22 mouse cellular contexts compared by ENCODE assay signal in genomic region chr15:88213356-88213755, GRCm38 (mm10).
DNase-seq lines count a peak whose midpoint lies in the region; ATAC-seq and TF ChIP-seq lines count a peak whose summit lies in the region.
"Had no signal": no experiment of that assay in that cellular context is flagged by ENCODE, and none has a peak within 500 bp of the region (broad histone marks: within the 10 kb centered on the region; RNA-seq: fewer than 3 reads in every experiment).

No protein-coding gene starts in this region.

- no peak overlapping the region for H3K27ac ChIP-seq in heart, adult 2 months
- no peak overlapping the region for H3K27ac ChIP-seq in lung, embryonic 14.5 days (ENCODE audit: low read depth)
- no peak overlapping the region for H3K27ac ChIP-seq in left cerebral cortex, adult 2 months
- H3K27ac ChIP-seq: embryonic facial prominence, embryonic 12.5 days; heart, embryonic 10.5 days; hindbrain, postnatal 0 days; layer of hippocampus, adult 2 months; midbrain, embryonic 12.5 days had no signal

- no peak for ATAC-seq in lung, embryonic 14.5 days (ENCODE audit: insufficient read depth)
- ATAC-seq: activated CD4-positive, CD25-positive, alpha-beta regulatory T cell, adult 4 months; hindbrain, postnatal 0 days had no signal

- TF ChIP-seq CTCF in heart, adult 2 months (IDR thresholded peaks at IDR 0.05), result no peak
- no peak for TF ChIP-seq CTCF in lung, embryonic 14.5 days (IDR thresholded peaks at IDR 0.05; ENCODE audit: low read depth)
- no peak for TF ChIP-seq CTCF in left cerebral cortex, adult 2 months (IDR thresholded peaks at IDR 0.05)

- 35% methylated on average over 3 of the region's 3 CpGs for WGBS in heart, adult 2 months
- WGBS in lung, embryonic 14.5 days, result 30% methylated on average over 3 of the region's 3 CpGs

- no peaks in the 10 kb centered on the region for H3K79me2 ChIP-seq in heart, adult 2 months (replicated peaks; ENCODE audit: control insufficient read depth, insufficient read depth, low read length)

- H3K27me3 ChIP-seq in heart, adult 2 months (ENCODE audit: control insufficient read depth, insufficient read depth, low read length), result no peaks in the 10 kb centered on the region
- no peaks in the 10 kb centered on the region for H3K27me3 ChIP-seq in lung, embryonic 14.5 days (ENCODE audit: insufficient read depth, low read length)
- H3K27me3 ChIP-seq: embryonic facial prominence, embryonic 12.5 days; midbrain, embryonic 12.5 days had no signal

- no peaks in the 10 kb centered on the region for H3K4me1 ChIP-seq in heart, adult 2 months (ENCODE audit: control insufficient read depth, insufficient read depth, low read length)
- no peaks in the 10 kb centered on the region for H3K4me1 ChIP-seq in lung, embryonic 14.5 days (ENCODE audit: insufficient read depth)
- H3K4me1 ChIP-seq: embryonic facial prominence, embryonic 12.5 days; heart, embryonic 10.5 days; midbrain, embryonic 12.5 days had no signal

- DNase-seq in heart, adult 11 months, result peak; percentile 33
- no peak for DNase-seq in heart, adult 2 months
- DNase-seq in lung, embryonic 14.5 days, result peak; percentile 49
- no peak for DNase-seq in lung, postnatal 10 days
- peak; percentile 35 for DNase-seq in forelimb bud, embryonic 11.5 days (ENCODE audit: low read depth, low spot score)
- no peak for DNase-seq in cerebellum, adult 11 months
- DNase-seq in left cerebral cortex, postnatal 14 days (ENCODE audit: low spot score in 2 of 2), result no peak
- no peak for DNase-seq in left cerebral cortex, adult 2 months (ENCODE audit: extremely low spot score in 1 of 2, low spot score in 2 of 2)
- DNase-seq: adrenal gland, postnatal 36 days; cerebellum, adult 9-10 months; gastrocnemius, postnatal 14 days; kidney, adult 9 months; liver; lung, adult 18-20 months; lung, postnatal 4 days; right cerebral cortex, adult 18-20 months had no signal

- H3K9me3 ChIP-seq in lung, embryonic 14.5 days (ENCODE audit: low read depth, low read length), result no peaks in the 10 kb centered on the region
- H3K9me3 ChIP-seq: embryonic facial prominence, embryonic 12.5 days; heart, embryonic 10.5 days; midbrain, embryonic 12.5 days had no signal

- no peak overlapping the region for H3K9ac ChIP-seq in heart, adult 2 months (ENCODE audit: low read depth, low read length)
- no peak overlapping the region for H3K9ac ChIP-seq in lung, embryonic 14.5 days
- H3K9ac ChIP-seq: embryonic facial prominence, embryonic 12.5 days; midbrain, embryonic 12.5 days had no signal

- no peak overlapping the region for H3K4me2 ChIP-seq in lung, embryonic 14.5 days
- H3K4me2 ChIP-seq: embryonic facial prominence, embryonic 12.5 days; midbrain, embryonic 12.5 days had no signal

- H3K36me3 ChIP-seq in heart, adult 2 months (ENCODE audit: control insufficient read depth, insufficient read depth, low read length), result no peaks in the 10 kb centered on the region
- no peaks in the 10 kb centered on the region for H3K36me3 ChIP-seq in lung, embryonic 14.5 days (ENCODE audit: insufficient read depth)
- H3K36me3 ChIP-seq: embryonic facial prominence, embryonic 12.5 days; heart, embryonic 10.5 days; midbrain, embryonic 12.5 days had no signal

- intact Hi-C loops in heart, adult 2 months (cut with DNase I), result no loop called here
- intact Hi-C loops in left cerebral cortex, postnatal 14 days (cut with DNase I), result no loop called here
- intact Hi-C loops in left cerebral cortex, adult 2 months (cut with DNase I), result no loop called here

- TF ChIP-seq POLR2A in heart, adult 2 months (IDR thresholded peaks at IDR 0.05; ENCODE audit: insufficient read depth, low read depth, low read length), result no peak

- no peak for TF ChIP-seq EP300 in heart, adult 2 months (IDR thresholded peaks at IDR 0.05; ENCODE audit: insufficient read depth, low read depth, low read length)

- H3K4me3 ChIP-seq in heart, adult 2 months, result no peak overlapping the region
- no peak overlapping the region for H3K4me3 ChIP-seq in lung, embryonic 14.5 days (ENCODE audit: low read depth, low read length)
- H3K4me3 ChIP-seq in left cerebral cortex, adult 2 months, result no peak overlapping the region
- H3K4me3 ChIP-seq: embryonic facial prominence, embryonic 12.5 days; heart, embryonic 10.5 days; layer of hippocampus, adult 2 months; midbrain, embryonic 12.5 days had no signal

Comparison
In these comparisons a context has a peak if more than half of its experiments do, and no peak if none do; other contexts are left out.
1. DNase-seq: peak in heart, adult 11 months (single experiment), lung, embryonic 14.5 days (single experiment) and forelimb bud, embryonic 11.5 days (single experiment); none in heart, adult 2 months (0 of 2), lung, postnatal 10 days (single experiment), cerebellum, adult 11 months (single experiment), left cerebral cortex, postnatal 14 days (0 of 2) and left cerebral cortex, adult 2 months (0 of 2).